Mouse (Mus musculus): ENCODE measurements around the gene Trpt1. TPM values are rescaled to one million over a fixed set of nuclear protein-coding genes. Genes with fewer than 3 reads are reported as not detected.

Trpt1 gene
- total RNA-seq, 2 experiments from 2014 or later: 1.9 to 3.4 TPM

DNA sequence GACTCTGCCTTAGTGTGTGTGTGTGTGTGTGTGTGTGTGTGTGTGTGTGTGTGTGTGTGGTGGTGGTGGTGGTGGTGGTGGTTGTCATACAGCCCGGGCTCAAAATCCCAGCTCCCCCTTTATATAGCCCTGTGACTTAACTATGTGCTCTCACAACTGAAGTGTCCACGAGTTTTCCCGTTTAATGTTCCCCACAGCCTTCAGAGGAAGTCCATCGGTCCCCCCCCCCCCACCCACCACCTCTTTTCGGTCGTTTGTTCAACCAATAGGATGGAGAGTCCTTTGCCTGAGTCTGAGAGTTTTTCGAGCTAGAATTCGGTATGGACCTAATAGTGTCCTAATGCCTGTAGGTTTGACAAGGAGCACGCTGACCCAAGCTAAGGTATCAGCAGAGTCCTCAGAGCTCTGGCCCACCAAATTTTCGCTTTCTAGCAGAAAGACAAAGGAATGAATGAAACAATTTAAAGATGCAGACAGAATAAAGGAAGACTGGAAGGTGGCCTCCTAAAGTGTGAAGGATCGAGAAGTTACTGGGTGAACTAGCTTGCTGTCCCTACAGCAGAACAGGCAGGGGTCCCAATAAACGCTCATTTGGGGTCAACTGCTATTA is 22.2 kb upstream of the Trpt1 start:
- ATAC-seq (replicated peaks; ENCODE audit: low FRiP score, low TSS enrichment, poor library complexity, severe bottlenecking): no peak

DNA sequence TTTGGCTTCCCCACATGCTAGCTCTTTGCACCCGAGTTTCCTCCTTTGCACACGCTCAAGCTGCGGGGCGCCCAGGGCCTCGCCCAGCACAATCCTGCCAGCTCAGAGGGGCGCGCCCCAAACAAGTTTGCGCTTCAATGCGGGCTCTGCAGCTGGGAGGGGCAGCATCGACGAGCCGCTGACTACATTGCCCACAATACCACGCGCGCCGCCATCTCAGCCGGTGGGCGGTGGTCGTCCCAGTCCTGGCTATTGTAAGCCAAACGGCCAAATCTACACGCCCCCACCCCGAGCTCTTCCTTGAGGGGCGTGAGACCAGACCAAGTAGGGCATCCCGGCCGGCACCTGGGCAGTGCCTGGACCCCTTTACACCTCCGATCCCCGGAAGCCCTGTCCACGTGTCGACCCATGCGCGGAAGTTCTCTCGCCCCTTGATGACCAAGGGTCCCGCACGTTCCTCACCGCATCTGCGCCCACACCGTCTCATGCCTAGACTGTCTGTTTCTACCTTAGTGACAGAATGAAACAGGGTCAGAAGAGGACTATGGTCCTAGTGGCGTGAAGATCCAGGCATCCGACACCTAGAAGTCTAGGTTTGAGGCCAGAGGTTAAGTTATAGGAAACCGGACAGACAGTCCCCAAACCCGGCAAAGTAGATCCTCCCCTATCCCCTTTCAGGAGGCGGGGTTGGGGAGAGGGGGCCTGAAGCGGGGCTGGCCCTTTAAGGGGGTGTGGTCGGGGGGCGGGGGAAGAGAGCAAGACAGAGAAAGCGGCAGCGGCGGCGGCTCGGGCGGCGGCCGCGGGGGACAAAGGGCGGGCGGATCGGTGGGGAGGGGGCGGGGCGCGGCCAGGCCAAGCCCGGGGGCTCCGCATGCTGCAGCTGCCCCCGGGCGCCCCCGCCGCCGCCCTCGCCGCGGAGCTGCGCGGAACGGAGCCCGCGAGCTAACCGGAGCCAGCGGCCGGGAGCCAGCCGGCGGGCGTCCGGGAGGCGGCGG is 21.4 kb upstream of the Trpt1 start, which contains the start of gene Ppp1r14b:
Ppp1r14b (plus strand) TSS at position 758 of the 995 bp plus-strand sequence.
- peak; percentile 70 for ATAC-seq (replicated peaks; ENCODE audit: low FRiP score, low TSS enrichment, poor library complexity, severe bottlenecking)

DNA sequence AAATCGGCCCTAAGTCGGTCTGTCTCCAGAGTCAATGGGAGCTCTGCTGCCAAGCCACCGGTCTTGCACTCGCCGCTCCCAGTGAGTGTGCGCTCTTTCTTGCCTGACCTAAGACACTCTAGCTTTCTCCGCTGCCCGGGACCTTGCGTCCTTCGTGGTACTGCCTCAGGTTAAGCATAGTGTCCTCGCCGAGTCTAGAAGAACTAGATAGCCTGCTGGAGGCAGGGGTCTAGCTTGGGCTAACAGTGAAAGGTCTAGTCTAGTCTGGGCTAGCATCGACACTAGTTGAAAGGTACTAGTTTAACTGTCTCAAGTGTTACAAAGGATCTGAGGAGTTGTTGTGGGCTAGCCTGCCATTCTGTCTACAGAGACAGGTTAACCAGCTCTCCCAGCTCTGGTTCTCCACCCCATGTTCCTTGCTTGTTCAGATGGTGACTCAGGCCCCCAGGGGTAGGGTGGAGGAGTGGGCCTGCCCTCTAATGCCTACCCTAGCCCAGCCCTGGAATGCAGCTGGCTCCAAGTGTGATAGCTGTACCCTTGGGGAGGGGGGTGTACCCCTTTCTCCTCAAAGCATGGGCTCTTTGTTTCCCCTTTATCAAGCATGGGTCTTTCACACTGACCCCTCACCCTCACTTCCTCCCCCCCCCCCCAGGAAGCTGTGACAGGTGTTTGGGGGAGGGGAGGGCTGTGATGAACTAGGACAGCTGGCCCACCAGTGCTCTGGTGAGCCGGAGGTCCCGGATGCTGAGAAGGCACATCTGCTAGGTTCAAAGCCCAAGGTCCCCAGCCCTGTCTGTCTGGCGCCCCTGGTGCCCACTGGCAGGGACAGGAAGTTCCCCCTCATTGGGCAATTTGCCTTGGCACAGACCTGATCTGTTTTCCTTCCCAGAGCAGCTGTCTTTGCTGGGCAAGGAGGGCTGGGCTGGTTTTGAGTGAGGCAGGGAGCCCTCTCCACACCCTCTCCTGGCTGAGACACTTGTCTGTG is 20.1 kb upstream of the Trpt1 start, which contains the start of gene Plcb3:
Plcb3 (minus strand) TSS at position 934 of the 985 bp plus-strand sequence.
- peak; percentile 10 for ATAC-seq (replicated peaks; ENCODE audit: low FRiP score, low TSS enrichment, poor library complexity, severe bottlenecking)

DNA sequence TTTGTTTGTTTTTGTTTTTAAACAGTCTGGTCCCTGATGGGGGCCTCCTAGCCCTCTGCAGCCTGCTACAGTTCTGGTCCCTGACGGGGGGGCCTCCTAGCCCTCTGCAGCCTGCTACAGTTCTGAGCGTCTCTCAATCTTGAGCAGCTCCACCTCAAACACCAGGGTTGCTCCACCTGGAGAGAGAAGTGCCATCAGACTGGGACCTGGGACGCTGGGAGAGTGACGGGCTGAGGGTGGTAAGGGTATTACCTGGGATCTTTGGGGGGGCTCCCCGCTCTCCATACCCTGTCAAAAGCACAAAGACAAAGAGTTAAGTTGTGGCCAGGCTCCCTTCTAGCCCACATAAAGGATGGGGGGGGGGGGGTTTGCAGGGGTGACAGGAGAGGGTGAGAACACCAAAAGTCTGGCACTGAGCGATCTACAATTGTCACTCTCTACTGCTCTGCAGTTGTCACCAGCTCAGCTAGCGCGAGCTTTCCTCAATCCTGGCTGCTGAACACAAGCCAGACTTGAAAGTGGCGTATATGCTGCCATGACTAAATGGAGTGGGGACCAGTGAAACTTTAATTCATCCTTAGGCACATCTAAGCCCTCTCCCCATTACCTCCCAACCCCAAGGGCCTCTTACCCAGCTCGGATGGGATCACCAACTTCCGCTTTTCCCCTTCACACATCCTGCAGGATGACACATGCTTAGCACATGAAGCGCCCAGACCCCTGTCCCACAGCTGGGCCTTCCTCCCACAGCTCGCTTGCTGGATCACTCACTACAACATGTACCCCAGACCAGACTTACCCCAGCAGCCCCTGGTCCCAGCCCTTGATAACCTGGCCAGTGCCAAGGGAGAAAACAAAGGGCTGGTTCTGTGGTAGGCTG is 17.9 kb upstream of the Trpt1 start:
- ATAC-seq (replicated peaks; ENCODE audit: low FRiP score, low TSS enrichment, poor library complexity, severe bottlenecking): no peak

DNA sequence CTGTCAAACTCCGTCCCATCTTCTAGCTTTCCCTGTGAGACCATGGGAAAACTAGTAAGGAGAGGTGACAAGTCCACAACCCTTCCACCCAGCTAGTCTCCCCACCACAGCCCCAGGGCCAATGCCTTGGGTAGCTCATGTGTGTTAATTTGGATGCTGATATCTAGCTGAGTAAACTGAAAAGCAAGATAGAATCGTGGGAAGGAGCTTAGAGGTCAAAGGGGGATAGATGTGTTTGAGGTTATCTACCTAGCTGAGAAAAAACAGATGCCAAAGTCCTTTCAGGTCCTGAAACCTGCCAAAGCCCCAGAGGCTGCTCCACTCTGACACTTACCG is 17.3 kb upstream of the Trpt1 start:
- no peak for ATAC-seq (replicated peaks; ENCODE audit: low FRiP score, low TSS enrichment, poor library complexity, severe bottlenecking)

DNA sequence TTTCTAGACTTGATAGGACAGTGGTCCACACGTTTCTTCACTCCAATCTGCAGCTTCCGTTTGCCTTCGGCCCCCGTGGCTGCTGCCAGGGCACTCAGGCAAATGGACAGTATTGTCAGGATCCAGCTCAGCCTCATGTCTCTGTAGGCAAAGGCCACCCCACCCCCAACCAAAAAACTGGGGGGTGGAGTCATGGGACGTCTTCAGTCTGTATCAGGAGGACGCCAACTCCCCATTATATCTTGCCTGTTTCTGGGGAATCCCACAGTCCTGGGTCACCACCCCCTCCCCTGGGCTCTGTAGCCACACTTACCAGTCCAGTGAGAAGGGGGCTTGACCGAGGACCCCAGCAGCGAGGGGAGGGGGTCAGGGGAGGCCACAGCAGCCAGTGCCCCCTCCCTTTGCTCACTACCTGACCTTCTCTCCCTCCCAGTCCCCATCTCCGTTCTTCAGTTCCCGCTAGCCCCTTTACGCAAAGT is 16.9 kb upstream of the Trpt1 start:
- ATAC-seq (replicated peaks; ENCODE audit: low FRiP score, low TSS enrichment, poor library complexity, severe bottlenecking): no peak

DNA sequence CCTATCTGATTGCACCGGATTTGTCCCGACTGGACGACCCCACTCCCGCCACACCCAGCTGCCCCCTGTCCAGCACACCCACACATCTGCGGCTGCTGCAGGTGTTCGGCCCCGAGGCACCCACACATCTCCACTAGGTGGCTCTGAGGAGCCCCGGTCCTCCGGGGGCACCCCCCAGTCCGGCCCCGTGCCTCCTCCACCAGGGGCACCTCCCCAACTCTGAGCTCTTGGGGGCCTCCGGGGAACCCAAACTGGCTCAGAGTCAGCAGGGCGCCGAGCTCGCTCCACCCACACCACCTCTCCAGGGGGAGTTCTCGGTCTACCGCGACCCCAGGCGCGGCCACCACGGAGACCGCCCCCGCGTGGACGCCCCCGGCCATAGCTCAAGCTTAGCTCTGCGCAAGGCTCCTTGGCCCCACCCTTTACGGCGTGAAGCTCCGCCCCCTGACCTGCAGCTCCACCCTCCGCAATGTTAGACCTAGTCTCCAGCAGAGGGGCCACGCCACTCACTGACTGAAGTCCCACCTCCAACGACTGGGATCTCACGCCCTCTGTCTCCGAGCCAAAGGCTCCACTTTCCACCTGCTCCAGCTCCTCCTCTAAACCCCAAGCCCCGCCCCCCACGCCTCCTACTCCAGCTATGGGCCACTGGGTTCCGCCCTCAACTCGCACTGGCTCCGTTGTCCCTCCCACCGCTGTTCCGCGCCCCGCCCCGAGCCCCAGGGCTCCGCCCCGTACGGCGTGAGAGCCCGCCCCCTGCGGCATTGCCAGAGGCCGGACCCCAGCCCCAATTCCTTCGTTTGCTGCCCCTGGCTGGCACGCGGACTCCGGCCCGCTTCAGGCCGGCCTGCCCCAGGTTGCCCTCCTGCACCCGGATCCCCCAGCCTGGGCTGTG is 16.2 kb upstream of the Trpt1 start:
- ATAC-seq (replicated peaks; ENCODE audit: low FRiP score, low TSS enrichment, poor library complexity, severe bottlenecking): peak; percentile 83

DNA sequence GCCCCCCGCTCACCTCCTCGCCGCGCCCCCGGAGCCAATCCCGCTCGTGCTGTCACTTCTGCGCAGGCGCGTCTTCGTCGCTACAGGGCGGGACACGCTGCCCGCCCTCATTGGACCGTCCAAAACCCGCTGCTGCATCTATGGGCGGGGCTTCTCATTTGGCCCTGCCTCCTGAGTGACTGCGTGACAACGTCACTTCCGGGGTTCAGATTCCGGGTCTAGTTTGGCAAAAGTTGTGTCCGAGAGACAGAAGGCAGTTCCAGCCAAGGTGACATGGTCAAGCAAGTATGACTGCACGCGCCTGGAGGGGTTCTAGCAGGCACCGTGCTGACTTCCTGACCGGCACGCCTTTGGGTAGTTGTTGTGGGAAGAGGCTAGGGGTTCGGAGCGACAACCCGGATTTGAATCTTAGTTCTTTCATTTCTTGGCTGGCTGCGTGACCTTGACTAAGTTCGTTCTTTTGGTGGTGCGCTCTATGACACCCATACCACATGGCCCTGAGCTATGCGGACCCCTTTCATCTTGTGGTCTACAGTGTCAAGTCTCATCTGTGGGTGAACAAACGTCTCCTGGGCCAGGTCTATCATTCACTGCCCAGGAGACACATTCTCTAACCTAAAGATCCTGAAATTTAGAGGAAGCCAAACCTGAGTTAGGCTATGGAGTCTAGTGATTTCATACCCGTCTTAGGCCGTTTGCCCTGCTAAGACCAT is 15.4 kb upstream of the Trpt1 start, which contains the start of gene Fkbp2:
Fkbp2 (minus strand) TSS at position 121 of the 713 bp plus-strand sequence.
- ATAC-seq (replicated peaks; ENCODE audit: low FRiP score, low TSS enrichment, poor library complexity, severe bottlenecking): peak; percentile 60

DNA sequence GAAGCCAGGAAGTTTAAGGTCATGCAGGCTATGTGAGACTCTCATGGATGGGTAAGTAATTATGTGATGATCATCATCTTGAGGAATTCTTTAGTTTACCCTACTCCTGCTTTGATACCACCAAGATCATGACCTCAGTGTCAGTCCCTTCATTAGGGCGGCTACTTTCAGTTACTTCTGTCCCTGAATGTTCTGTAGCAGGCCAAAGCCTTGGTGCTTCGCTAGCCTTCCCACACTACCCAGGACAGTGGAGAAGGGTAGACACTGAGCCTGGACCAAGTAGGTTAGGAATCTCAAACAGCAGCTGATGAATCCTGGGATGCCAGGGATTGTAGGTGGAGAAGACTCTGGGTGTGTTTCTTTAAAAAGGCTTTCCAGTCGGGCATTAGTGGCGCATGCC is 14.5 kb upstream of the Trpt1 start:
- no peak for ATAC-seq (replicated peaks; ENCODE audit: low FRiP score, low TSS enrichment, poor library complexity, severe bottlenecking)

DNA sequence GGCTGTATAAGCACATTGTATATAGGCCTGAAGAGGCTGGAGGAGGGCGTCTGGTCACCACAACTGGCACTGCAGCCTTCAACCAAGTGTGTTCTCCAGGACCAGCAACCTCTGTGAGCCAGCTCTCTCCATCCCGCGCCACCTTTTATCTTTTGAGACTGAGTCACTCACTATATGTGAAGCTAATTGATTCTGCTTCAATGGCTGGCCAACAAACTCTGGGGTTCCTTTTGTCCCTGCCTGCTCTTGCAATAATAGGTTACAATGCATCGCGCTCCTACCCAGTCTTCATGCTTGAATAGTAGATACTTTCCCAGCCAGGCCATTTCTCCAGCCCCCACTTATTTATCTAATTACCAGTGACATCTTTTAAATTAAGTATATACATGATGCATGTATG is 12.3 kb upstream of the Trpt1 start:
- no peak for ATAC-seq (replicated peaks; ENCODE audit: low FRiP score, low TSS enrichment, poor library complexity, severe bottlenecking)

DNA sequence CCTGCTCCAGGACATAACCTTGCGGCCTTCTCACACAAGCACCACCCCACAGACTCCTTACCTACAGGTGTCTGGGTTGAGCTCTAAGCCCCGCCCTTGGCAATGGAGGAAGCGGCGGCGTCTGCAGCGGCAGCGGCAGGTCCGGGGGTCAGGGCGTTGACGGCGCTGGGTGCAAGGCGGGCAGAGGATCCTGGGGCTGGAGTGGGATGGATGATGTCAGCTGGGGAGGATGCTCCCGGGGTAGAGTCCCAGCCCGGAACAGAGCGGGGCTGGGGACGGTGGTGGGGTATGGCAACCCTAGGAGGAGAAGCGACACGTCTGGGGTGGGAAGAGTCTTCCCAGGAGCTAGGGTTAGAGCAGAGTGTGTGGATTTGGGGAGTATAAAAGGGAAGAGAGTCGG is 10.6 kb upstream of the Trpt1 start:
- ATAC-seq (replicated peaks; ENCODE audit: low FRiP score, low TSS enrichment, poor library complexity, severe bottlenecking): no peak

DNA sequence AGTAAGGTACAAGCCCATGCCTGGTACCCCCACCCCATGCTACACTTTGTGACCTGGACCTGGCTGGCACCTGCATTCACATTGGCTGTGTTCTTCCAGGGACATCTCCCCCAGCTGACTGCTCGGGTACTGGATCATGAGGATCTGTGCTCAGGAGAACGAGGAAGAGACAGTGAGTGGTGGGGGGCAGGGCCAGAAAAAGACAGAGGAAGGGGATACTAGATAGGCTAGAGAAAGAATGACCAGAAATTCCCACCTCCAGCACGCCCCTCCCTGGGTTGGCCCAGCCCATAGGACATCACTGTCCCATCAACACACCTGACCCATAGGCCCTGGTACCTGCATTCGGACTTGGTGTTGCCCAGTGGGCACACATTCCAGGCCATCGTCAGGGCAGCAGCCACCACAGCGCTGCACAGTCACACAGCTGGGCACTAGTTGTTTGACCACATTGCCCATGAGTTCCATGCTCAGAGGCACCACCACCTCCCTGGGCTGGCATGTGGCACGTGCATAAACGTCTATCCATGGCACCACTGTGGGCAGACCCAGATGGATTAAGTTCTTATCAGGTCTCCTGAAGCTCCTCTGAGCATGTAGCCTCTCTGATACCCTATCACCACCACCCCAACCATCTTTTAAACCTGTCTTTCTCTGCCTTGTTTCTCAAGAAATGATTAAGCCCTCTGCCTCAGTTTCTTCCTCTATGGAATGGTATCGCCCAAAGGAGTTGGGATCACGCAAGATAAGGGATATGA is 9.8 kb upstream of the Trpt1 start:
- peak; percentile 82 for ATAC-seq (replicated peaks; ENCODE audit: low FRiP score, low TSS enrichment, poor library complexity, severe bottlenecking)

DNA sequence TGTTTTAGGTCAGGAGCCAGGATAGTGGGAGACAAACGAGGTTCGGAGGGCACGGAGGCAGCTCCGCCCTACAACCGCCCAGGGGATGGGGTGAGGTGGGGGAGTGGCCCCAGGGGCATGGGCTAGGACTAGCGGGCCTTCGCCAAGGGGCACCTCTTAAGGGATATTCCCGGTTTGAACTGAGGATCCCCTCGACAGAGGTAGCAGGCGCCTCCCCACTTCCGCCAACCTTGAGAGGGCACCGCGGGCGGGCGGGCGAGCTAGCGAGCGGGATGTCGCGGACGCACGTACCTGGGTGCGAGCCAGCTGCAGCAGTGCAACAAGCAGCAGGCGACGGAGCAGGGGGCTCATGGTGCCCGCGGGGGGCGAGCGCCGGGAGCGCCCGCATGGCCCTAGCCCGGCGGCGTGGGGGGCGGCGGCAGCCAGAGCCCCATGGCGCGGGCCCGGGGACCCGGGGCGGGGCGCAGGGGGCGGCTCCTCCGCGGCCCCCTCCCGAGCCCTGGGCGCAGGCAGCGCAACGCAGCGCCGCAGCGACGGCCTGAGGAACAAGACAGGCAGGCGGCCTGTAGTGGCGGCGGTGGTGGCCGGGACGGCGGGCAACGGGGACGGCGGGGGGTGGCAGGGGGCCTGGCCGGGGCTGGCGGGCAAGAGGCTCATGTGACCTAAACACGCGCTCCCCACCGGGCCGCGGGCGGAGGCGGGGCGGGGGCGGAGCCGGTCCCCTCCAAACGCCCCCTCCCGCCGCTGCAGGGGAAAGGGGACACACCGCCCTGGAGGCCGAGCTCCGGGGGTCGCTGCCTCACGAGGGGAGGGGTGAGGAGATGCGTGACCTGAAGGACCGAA is 8.6 kb upstream of the Trpt1 start, which contains the start of gene Vegfb:
Vegfb (minus strand) TSS at position 591 of the 843 bp plus-strand sequence.
- peak; percentile 38; the same call in 1 of the 2 replicates for ATAC-seq (replicated peaks; ENCODE audit: low FRiP score, low TSS enrichment, poor library complexity, severe bottlenecking)

DNA sequence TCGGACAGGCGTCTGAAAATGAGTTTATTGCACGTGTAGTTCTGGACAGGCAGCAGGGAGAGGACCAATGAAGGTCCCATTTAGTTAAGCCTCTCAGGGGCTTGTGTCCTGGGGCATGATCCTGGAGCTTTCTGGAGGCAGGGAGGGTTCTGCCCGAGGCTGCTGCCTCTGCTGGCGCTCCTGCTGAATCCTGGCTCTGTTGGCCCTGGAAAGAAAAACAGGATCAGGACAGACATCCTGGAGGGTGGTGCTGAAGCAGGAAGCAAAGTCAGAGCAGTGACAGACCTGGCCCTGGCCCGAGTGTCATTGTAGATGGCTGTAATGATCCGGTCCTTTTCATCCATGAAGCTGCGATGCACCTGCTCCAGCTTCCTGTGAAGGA is 8.0 kb upstream of the Trpt1 start:
- no peak for ATAC-seq (replicated peaks; ENCODE audit: low FRiP score, low TSS enrichment, poor library complexity, severe bottlenecking)

DNA sequence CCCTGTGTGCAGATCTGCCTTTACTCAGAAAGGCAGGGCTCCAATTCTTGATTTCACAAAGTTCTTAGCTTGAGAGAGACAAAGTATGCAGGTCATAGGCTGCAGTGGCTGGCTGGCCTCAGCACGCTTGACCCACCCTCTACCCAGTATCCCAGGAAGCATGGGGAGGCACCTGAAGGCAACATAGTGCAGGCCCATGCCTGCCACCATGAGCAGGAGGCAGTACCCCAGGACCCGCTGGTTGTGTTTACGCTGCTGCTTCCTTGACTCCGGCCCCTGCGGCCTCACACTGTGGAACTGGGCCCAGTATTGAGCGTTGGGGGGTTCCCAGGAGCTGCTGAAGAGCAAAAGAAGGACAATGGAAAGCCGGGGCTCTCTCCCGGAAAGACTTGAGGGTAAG is 6.7 kb upstream of the Trpt1 start:
- ATAC-seq (replicated peaks; ENCODE audit: low FRiP score, low TSS enrichment, poor library complexity, severe bottlenecking): no peak
